30 mouse cellular contexts compared by ENCODE assay signal in the genomic region with DNA sequence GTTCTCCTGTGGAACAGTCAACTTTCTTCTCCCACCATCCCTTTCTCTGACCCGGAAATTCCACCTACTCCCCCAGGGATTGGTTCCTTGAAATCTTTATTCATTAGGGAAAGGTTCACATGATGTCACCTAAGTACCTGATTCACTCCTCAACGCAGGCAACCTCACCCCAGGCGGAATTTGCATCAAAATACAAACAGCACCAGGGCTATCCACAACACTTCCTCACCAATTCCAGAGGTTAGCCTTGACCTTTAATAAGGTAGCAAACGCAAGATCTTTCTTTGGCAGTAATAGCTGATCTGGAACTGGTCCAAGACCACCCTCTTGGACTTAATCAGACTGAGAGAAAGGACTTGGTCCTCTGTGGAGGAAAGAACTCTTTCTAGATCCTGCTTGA. TPM values are rescaled to one million over a fixed set of nuclear protein-coding genes. Genes with fewer than 3 reads are reported as not detected.
DNase-seq lines count a peak whose midpoint lies in the region; ATAC-seq and TF ChIP-seq lines count a peak whose summit lies in the region.
"Had no signal": no experiment of that assay in that cellular context is flagged by ENCODE, and none has a peak within 500 bp of the region (broad histone marks: within the 10 kb centered on the region; RNA-seq: fewer than 3 reads in every experiment).

No protein-coding gene starts in this region.

- no peak for ATAC-seq in granulocyte monocyte progenitor cell, adult 5-6 weeks (replicated peaks; ENCODE audit: poor library complexity, severe bottlenecking)
- no peak for ATAC-seq in neural tube, embryonic 15.5 days (ENCODE audit: low FRiP score)
- ATAC-seq: CD4-positive, CD25-positive, alpha-beta regulatory T cell, adult 4 months; lung, postnatal 0 days had no signal

- peak; percentile 25 for DNase-seq in adrenal gland, postnatal 14 days
- DNase-seq in adrenal gland, adult 18-20 months (ENCODE audit: low spot score in 2 of 2): no peak
- DNase-seq in kidney, adult 2 months: peak; percentile 2
- DNase-seq in kidney, postnatal 14 days: no peak
- peak; percentile 32 to 34 for DNase-seq in heart, adult 9 months (ENCODE audit: low spot score in 2 of 2)
- DNase-seq: cerebellum, adult 18-20 months; kidney, adult 18-20 months; thymus, adult 2 months; thymus, postnatal 4 days had no signal

- H3K27ac ChIP-seq in kidney, adult 2 months (ENCODE audit: insufficient read depth, low read depth, low read length): no peak overlapping the region
- H3K27ac ChIP-seq in neural tube, embryonic 15.5 days (replicated peaks): no peak overlapping the region
- H3K27ac ChIP-seq: forebrain, embryonic 10.5 days; hindbrain, embryonic 13.5 days; kidney, postnatal 0 days; left cerebral cortex, adult 2 months; limb, embryonic 15.5 days; midbrain, embryonic 12.5 days had no signal

- no peaks in the 10 kb centered on the region for H3K9me3 ChIP-seq in neural tube, embryonic 15.5 days (replicated peaks)
- H3K9me3 ChIP-seq: forebrain, embryonic 10.5 days; hindbrain, embryonic 13.5 days; limb, embryonic 15.5 days; midbrain, embryonic 12.5 days had no signal

- no peak overlapping the region for H3K9ac ChIP-seq in neural tube, embryonic 15.5 days (replicated peaks)
- H3K9ac ChIP-seq: hindbrain, embryonic 13.5 days; limb, embryonic 15.5 days; midbrain, embryonic 12.5 days had no signal

- TF ChIP-seq CTCF in kidney, adult 2 months (conservative IDR thresholded peaks at IDR 0.05; ENCODE audit: insufficient read depth, insufficient read length, low read depth, low read length): no peak

- no peaks in the 10 kb centered on the region for H3K36me3 ChIP-seq in kidney, adult 2 months (ENCODE audit: control insufficient read depth, insufficient read depth, low read length)
- H3K36me3 ChIP-seq in neural tube, embryonic 15.5 days: no peaks in the 10 kb centered on the region
- H3K36me3 ChIP-seq: forebrain, embryonic 10.5 days; hindbrain, embryonic 13.5 days; limb, embryonic 15.5 days; midbrain, embryonic 12.5 days had no signal

- no peaks in the 10 kb centered on the region for H3K4me1 ChIP-seq in kidney, adult 2 months (ENCODE audit: control insufficient read depth, insufficient read depth, low read length)
- no peaks in the 10 kb centered on the region for H3K4me1 ChIP-seq in neural tube, embryonic 15.5 days
- H3K4me1 ChIP-seq: forebrain, embryonic 10.5 days; hindbrain, embryonic 13.5 days; limb, embryonic 15.5 days; midbrain, embryonic 12.5 days had no signal

- no peak for TF ChIP-seq POLR2A in kidney, adult 2 months (IDR thresholded peaks at IDR 0.05; ENCODE audit: low read depth, low read length)

- 41% methylated on average over 4 of the region's 4 CpGs for WGBS in kidney, adult 2 months
- 38% methylated on average over 4 of the region's 4 CpGs for WGBS in neural tube, embryonic 15.5 days

- no peaks in the 10 kb centered on the region for H3K27me3 ChIP-seq in kidney, adult 2 months (replicated peaks; ENCODE audit: control insufficient read depth, insufficient read depth, low read length)
- no peaks in the 10 kb centered on the region; the same call in 1 of the 2 replicates for H3K27me3 ChIP-seq in neural tube, embryonic 15.5 days (replicated peaks)
- H3K27me3 ChIP-seq: limb, embryonic 15.5 days; midbrain, embryonic 12.5 days had no signal

- no peak overlapping the region for H3K4me3 ChIP-seq in kidney, adult 2 months (ENCODE audit: insufficient read depth, low read depth, low read length)
- no peak overlapping the region for H3K4me3 ChIP-seq in neural tube, embryonic 15.5 days (replicated peaks)
- H3K4me3 ChIP-seq: forebrain, embryonic 10.5 days; hindbrain, embryonic 13.5 days; left cerebral cortex, adult 2 months; limb, embryonic 15.5 days; midbrain, embryonic 12.5 days had no signal

- H3K4me2 ChIP-seq in neural tube, embryonic 15.5 days: no peak overlapping the region
- H3K4me2 ChIP-seq: hindbrain, embryonic 13.5 days; limb, embryonic 15.5 days; midbrain, embryonic 12.5 days had no signal

RNA-seq across cellular contexts. Expression of a gene that starts 1.5 kb away (rescaled TPM):
- total RNA-seq in adrenal gland, postnatal 14 days (2021): not detected in 2 replicates
- total RNA-seq in adrenal gland, adult 18-20 months (2021): not detected
- not detected in 2 replicates for polyA plus RNA-seq in kidney, adult 2 months (2012; rRNA removed)
- not detected in 2 replicates for total RNA-seq in granulocyte monocyte progenitor cell, adult 5-6 weeks (2014; fragmentation: Nextera tagmentation)
- not detected in 2 replicates for total RNA-seq in granulocyte monocyte progenitor cell, adult 5-6 weeks (2017)
- not detected in 2 replicates for polyA plus RNA-seq in neural tube, embryonic 15.5 days (2015; fragmentation: Nextera tagmentation; extraction: Ambion mirVana)
- total RNA-seq: gastrocnemius, adult 18-20 months; heart, postnatal 14 days; layer of hippocampus, postnatal 10 days; left cerebral cortex, adult 2 months; left cerebral cortex, postnatal 36 days; MEL; neutrophil, adult 5-6 weeks had no signal
- polyA plus RNA-seq: CD4-positive, CD25-positive, alpha-beta regulatory T cell, adult 4 months; embryonic facial prominence, embryonic 11.5 days; forebrain, embryonic 10.5 days; gonadal fat pad, adult 2 months; hindbrain, embryonic 13.5 days; kidney, postnatal 0 days; limb, embryonic 15.5 days; liver, embryonic 16.5 days; lung, postnatal 0 days; midbrain, embryonic 12.5 days; small intestine, adult 2 months; stomach, embryonic 16.5 days; thymus, adult 2 months had no signal

RNA-seq across cellular contexts. Expression of a gene that starts 22.7 kb away (rescaled TPM):
- total RNA-seq in adrenal gland, postnatal 14 days (2021): 1.7 and 2.3 TPM in 2 replicates
- 1 to 10 TPM in 1 of 2 experiments, under 1 TPM in 1; 0.83 to 1.0 TPM for total RNA-seq in adrenal gland, adult 18-20 months (2021)
- polyA plus RNA-seq in kidney, adult 2 months (2012; rRNA removed): 0.29 and 0.38 TPM in 2 replicates
- 8.2 and 10.3 TPM in 2 replicates for total RNA-seq in granulocyte monocyte progenitor cell, adult 5-6 weeks (2014; fragmentation: Nextera tagmentation)
- total RNA-seq in granulocyte monocyte progenitor cell, adult 5-6 weeks (2017): 8.6 and 13.9 TPM in 2 replicates
- polyA plus RNA-seq in neural tube, embryonic 15.5 days (2015; fragmentation: Nextera tagmentation; extraction: Ambion mirVana): 3.0 and 3.9 TPM in 2 replicates

RNA-seq across cellular contexts. Expression of a gene that starts 23.0 kb away (rescaled TPM):
- total RNA-seq in adrenal gland, postnatal 14 days (2021): 27.3 and 29.2 TPM in 2 replicates
- total RNA-seq in adrenal gland, adult 18-20 months (2021): 10 to 100 TPM; 16.3 to 30.8 TPM
- polyA plus RNA-seq in kidney, adult 2 months (2012; rRNA removed): 6.0 and 6.6 TPM in 2 replicates
- 11.3 and 21.9 TPM in 2 replicates for total RNA-seq in granulocyte monocyte progenitor cell, adult 5-6 weeks (2014; fragmentation: Nextera tagmentation)
- total RNA-seq in granulocyte monocyte progenitor cell, adult 5-6 weeks (2017): 29.2 and 30.4 TPM in 2 replicates
- 18.0 and 18.9 TPM in 2 replicates for polyA plus RNA-seq in neural tube, embryonic 15.5 days (2015; fragmentation: Nextera tagmentation; extraction: Ambion mirVana)

Comparison
In these comparisons a context has a peak if more than half of its experiments do, and no peak if none do; other contexts are left out.
1. DNase-seq: peak in adrenal gland, postnatal 14 days (single experiment), kidney, adult 2 months (single experiment) and heart, adult 9 months (2 of 2); none in adrenal gland, adult 18-20 months (0 of 2) and kidney, postnatal 14 days (single experiment).